Mouse (Mus musculus) CD4-positive helper T cell, adult 2 months (primary cell): ENCODE measurements at regions not wholly inside any gene's neighbourhood (a gene's known extent, or its start where the extent isn't known, plus 50 kb on each side); places are given as distances from the start of the nearest gene placed in this dataset.

Source experiments
- DNase-seq: peaks from one replicate; pipeline ENCODE4 v3.0.0-alpha.2; 2012; ENCODE audit warnings: low read depth, missing footprints, low spot score

DNA sequence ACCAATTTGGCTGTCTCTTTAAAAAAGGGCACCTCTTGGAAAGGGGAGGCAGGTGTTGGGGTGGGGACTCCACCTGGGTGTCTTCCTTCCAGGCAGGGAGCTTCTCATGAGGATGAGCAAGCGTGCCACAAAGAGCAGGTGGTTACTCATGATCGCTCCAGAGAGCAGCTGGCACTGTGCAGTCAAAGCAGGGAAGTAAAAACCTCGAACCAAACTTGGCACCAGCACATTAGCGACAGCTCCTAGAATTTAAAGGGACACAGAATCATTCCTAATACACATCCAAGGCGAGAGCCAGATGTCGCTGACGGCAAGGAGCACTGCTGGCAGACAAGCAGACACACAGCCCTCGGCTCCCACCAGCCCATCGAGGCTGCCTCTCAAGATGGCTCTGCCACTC is 70.4 kb downstream of the Irx5 start:
- no peak for DNase-seq

GRCm38 (mm10) chr8:92437075-92437663 is 79.7 kb downstream of the Irx5 start:
- DNase-seq: no peak

GRCm38 (mm10) chr8:92438294-92438693 is 80.9 kb downstream of the Irx5 start:
- DNase-seq: no peak

- no peak for DNase-seq
These were observed 82.5 kb downstream of the Irx5 start for GRCm38 (mm10) chr8:92439713-92440436.

DNA sequence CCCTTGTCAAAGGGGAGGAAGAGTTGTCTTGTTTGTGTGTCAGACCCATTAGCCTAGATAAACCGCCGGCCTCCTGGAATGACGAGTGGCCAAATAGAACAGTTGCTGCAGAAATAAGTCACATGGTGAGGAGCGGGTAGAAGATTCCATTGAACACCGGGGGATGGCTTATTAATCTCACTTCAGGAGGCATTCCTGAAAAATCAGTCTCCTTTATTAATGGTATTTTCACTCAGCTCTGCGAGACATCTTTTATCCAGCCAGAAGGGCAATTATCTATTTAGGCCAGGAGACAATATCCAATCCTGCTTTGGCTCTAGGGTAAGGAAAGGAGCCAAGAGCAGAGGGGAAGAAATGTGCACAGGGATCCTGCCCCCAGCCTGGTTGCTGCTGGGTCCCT is 84.7 kb downstream of the Irx5 start:
- DNase-seq: no peak

DNA sequence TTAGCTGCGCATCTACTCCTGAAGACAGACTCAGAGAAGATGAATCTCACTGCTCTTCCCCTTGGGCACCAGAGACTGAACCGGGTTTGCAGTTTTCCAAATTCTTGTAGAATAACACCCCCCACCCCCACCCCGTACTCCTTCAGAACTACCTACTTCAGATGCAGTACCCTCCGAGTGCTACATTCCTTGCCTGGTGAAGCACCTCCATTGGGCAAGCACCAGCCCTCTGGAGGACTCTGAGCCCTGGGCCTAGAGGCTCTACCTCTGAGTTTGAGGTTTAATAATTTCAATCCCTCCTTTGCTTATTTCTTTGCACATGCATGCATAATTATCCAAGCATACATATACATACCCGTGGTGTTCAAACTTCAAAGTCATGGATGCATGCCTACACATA is 101.9 kb downstream of the Irx5 start:
- DNase-seq: no peak

- no peak for DNase-seq
These were observed 102.9 kb downstream of the Irx5 start for GRCm38 (mm10) chr8:92460129-92460953.

DNA sequence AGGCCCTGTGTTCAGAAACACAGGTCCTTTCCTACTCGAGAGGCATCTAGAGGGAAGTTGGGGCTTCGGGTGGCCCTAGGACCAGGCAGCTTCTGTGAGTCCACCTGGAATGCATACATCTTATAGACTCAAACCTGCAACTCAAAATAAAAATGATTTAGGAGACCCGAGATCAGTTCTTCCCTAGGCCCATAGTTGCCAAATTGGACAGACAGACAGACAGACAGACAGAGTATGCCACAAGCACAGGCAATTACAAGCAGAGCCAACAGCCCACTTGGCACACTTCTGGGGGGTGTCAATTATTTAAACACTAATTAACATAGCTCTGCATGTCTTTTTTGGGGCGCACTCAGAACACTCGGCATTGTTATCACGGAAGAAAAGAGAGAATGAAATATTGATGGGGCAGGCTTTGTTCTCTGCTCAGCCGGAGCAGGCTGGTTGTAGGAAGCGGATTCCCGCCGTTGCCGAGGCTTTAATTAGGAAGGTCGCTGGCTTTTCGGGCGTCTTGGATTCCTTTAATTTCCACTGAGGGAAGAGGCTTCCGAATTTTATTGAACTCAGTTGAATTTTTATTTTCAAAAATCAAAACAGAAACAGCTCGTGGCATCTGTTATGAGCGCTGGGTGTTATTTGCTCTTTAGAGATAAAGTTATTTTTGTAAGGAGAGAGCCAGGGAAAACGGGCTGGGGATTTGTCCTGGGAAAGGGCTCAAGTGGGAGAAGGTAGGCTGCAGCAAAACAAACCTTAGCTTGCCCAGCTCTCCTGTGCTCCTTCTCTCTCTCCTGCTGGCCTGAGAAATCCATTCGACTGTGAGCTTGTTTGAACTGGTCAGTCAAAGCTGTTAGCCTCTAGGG is 111.9 kb downstream of the Irx5 start:
- DNase-seq: no peak

DNA sequence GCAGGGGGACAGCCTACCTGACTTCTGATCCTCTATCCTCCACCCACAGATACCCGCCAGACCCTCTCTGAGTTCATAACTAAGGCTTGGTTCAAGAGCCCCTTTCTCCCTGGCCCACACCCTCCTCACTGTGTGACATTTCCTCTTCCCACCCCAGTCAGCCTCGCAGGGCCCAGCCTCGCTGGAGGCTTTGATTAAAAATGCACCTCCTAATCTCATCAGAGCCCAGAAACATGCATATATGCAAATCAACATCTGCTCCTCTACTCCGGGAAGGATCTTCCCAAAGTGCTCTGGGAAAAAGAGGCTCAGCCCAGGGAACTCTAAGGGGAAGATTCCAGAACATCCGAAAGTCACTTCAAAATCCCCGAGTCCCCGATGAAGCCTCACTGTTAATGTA is 114.8 kb downstream of the Irx5 start:
- no peak for DNase-seq

GRCm38 (mm10) chr8:92472817-92473216 is 115.4 kb downstream of the Irx5 start:
- DNase-seq: no peak

DNA sequence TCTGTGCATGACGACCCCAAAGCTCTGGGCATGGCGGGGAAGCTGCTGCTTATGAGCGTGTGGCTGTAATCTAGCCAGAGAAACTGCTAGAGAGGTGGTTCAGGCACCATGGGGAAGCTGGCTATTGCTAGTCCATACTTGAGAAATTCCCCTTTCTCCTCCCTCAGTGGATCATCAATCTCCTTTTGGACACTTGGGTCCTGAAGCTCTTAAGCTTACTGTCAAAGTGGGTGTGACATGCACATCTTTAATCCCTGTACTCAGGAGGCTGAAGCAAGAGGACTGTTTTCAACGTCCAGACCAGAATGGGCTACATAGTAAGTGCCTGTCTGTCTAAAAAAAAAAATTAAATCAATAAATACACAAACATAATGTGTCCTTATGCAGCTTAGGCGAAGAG is 125.0 kb downstream of the Irx5 start:
- DNase-seq: no peak

DNA sequence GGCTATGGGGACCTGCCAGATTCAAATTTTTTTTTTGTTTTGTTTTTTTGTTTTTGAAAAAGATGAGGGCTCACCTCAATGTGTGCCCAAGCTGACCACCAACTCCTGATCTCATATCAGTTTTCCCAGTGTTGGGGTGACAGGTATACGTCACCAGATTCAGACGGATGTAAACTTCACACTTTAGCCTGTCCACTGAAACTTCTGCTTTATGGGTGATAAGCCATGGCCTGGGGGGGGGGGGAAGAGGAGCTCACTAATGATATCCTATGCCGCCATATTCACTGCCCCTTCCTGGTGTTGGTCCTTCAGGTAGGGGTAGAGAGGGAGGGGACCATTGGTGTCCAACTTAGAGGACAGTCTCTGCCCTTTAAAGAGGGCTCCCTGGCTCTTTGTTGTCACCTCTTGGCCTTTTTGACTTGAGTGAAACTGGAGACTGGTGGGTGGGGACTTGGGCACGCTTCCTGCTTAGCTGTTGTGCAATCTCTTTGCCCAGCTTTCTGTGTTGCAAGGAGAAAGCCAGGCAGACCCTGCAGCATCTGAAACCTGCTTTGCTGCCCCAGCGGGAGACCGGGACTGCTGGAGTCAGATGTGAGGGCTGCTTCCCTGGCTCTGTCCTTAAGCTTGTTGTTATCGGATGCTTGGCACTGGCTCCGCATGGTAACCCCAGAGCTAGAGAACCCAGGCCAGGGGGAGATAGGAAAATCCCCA is 125.8 kb downstream of the Irx5 start:
- DNase-seq: no peak

DNA sequence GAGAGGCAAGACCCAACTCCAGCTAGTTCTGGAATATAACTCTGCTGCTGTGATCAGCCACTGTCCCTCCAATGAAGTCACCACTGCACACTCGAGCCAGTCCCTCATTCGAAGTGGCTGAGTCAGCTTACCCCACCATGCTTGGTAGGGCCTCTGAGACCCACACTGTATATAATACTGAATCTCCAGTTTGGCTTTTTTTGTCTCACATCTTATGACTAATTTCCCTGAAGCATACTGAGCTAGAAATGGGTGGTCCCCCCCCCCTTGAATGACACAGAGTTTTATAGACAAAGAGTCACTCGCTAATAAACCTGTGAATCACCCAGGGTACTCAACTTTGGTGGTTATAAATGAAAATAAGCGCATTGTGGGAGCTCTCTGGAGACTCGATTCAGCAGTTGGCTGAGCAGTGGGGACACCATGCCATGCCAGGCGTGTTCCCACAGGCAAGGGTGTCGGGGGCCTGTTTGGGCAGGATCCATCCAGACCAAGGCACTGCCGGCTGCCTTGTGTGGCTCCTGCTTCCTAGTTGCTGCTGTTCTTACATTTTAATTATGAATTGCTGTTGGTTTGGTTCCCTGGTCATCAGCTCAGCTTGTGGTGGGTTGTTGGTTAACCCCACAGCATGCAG is 131.2 kb downstream of the Irx5 start:
- no peak for DNase-seq

- DNase-seq: no peak
These were observed 134.1 kb downstream of the Irx5 start for GRCm38 (mm10) chr8:92491533-92491932.

DNA sequence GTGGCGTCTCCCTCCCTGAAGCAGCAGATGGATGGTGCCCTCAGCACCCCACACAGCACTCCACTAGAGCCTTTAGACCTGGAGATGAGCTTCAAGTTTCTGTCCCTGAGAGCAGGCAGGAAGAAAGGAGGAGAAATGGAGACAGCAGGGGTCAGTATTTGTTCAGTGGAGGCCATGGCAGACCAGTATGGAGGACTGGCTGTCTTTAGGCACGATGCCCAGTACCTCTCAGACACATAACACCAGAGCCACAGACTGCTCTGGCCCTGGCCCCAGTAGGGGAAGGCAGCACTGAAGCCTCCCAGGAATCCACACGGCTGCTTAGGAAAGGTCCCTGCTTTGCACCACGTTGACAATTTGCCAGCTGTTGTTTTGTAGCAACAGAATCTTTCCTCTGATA is 136.0 kb downstream of the Irx5 start:
- no peak for DNase-seq

- no peak for DNase-seq
These were observed 148.3 kb downstream of the Irx5 start for GRCm38 (mm10) chr8:92505552-92506281.

GRCm38 (mm10) chr8:92506436-92506835 is 149.0 kb downstream of the Irx5 start:
- DNase-seq: no peak

DNA sequence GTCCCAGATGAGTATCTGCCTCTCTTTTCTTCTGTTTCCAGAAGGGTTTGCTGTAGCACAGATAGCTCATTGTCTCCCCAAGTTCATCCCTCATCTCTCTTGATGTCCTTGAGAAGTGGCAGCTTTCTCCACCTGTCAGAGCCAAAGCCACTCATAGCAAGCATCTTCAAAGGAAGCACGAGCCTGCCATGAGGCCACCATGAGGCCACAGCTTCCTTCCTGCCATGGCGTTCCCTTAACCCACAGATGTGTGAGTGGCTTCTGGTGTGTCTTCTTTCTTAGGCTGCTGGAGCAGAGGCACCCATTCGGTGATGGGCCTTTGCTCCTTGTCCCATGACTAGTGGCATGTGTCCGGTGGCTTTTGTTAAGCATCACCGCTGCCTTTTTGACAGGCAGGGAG is 149.5 kb downstream of the Irx5 start:
- peak; percentile 8 for DNase-seq

DNA sequence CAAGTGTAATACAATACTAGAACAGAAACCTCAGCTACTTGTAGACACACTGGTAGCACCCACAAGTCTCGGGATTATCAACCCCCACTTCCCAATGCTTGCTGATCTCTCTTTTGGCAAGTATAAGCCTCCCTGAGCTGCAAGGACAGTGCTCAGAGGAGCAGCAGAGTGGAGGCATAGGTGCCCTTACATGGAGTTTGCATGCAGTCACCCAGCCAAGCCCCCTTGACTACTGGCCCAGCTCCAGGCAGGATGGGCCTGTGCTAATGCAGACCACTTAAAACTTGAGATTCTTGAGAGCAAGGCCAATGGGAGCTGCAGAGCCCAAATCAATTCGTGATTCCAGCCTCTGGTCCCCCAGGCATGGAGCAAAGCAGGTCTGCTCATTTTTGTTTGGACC is 158.0 kb downstream of the Irx5 start:
- DNase-seq: no peak

DNA sequence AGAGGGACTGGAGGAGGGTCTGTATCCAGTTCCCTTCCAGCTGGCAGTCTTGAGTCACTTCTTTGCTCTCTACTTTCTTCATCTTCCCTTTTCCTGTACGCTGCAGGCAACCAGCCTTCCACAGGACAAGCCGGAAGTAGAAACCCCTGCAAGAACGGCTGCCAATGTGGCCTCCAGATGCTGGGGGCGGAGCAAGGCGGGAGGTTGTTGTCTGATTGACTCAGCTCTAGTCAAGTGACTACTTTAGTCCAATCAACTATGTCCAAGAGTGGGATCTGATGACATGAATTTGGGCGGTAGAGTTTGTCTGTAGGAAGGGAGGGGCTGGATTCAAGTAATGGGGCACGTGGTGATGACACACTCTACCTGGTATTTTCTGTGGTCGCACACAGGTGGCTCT is 156.1 kb upstream of the Irx6 start:
- DNase-seq: no peak
